Mouse (Mus musculus): ENCODE measurements at regions not wholly inside any gene's neighbourhood (a gene's known extent, or its start where the extent isn't known, plus 50 kb on each side); places are given as distances from the start of the nearest gene placed in this dataset.

DNA sequence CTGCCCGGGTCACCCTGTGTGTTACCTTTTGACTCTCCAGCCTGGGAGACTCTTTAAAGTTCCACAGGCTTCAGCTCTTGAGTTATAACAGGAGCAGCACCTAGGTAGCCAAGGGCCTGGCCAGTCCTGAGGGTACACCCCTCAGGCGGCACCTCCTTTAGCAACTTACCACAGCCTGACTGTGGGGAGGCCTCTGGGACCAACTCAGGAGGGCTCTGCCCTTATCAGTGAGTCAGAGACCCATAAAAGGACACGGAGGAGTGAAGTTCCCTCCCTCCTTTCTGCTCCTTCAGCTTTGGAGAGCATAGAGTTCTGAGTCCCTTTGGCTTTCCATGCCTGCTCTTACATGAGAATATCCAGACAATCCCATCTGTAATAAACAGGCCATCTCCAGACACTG, 222.5 kb upstream of the Msx2 start:
- no peaks in the 10 kb centered on the region for H3K4me1 ChIP-seq (ENCODE audit: control insufficient read depth, insufficient read depth, low read length)
- H3K36me3 ChIP-seq (ENCODE audit: control insufficient read depth, insufficient read depth, low read length) = no peaks in the 10 kb centered on the region
- TF ChIP-seq POLR2A (IDR thresholded peaks at IDR 0.05; ENCODE audit: control insufficient read depth, low read depth, low read length) (no peak), CTCF (IDR thresholded peaks at IDR 0.05; ENCODE audit: control insufficient read depth, insufficient read depth, insufficient replicate concordance, low read depth, low read length) (no peak)
- H3K27me3 ChIP-seq (ENCODE audit: control insufficient read depth, insufficient read depth, low read length) = no peaks in the 10 kb centered on the region
- no peak overlapping the region for H3K4me3 ChIP-seq (ENCODE audit: control insufficient read depth, low read depth, low read length)
- no peak overlapping the region for H3K27ac ChIP-seq (ENCODE audit: control insufficient read depth, insufficient read depth, low read depth, low read length)

DNA sequence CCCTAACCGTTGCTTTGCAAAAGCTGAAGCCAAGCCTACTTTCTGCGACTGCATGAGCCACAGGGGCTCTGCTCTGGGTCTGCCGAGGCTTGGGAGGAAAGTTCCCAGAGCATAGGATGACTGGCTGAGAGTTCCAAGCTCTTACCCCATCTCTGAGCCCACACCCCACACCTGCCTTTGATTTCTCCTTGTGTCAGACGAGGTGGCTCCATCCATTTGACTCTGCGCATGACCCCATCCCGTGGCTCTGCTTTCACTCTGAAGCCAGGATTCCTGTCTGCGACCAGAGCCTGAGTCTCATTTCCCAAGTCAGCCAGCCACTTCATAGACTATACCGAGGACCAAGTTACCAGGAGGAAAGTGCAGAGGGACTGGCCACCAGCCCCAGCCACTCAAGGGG, 216.1 kb upstream of the Msx2 start:
- no peak overlapping the region for H3K27ac ChIP-seq (ENCODE audit: control insufficient read depth, insufficient read depth, low read depth, low read length)
- H3K4me1 ChIP-seq (ENCODE audit: control insufficient read depth, insufficient read depth, low read length) = no peaks in the 10 kb centered on the region
- H3K27me3 ChIP-seq (ENCODE audit: control insufficient read depth, insufficient read depth, low read length) = no peaks in the 10 kb centered on the region
- H3K4me3 ChIP-seq (ENCODE audit: control insufficient read depth, low read depth, low read length) = no peak overlapping the region
- no peaks in the 10 kb centered on the region for H3K36me3 ChIP-seq (ENCODE audit: control insufficient read depth, insufficient read depth, low read length)
- TF ChIP-seq CTCF (IDR thresholded peaks at IDR 0.05; ENCODE audit: control insufficient read depth, insufficient read depth, insufficient replicate concordance, low read depth, low read length) (no peak), POLR2A (IDR thresholded peaks at IDR 0.05; ENCODE audit: control insufficient read depth, low read depth, low read length) (no peak)

DNA sequence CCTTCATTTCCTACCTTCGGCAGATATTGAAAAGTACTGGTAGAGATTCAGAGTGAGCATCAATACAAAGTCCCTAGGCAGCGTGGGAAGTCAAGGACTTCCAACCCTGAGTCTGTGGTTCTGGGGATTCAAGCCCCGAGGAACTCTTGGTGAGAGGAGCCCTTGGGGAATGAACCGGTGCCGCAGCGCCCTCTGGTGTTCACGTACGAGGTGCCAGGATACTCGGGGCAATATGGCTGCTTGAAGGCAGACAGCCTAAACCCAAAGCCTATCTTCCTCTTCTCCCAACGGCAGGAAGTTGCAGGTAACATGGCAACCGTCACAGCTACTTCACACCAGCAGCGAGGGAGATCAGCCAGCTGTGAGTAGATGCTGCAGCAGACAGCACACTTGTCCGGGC, 215.6 kb upstream of the Msx2 start:
- H3K4me3 ChIP-seq (ENCODE audit: control insufficient read depth, low read depth, low read length) = peak overlapping the region; percentile 23; the same call in 1 of the 2 replicates
- no peak overlapping the region for H3K27ac ChIP-seq (ENCODE audit: control insufficient read depth, insufficient read depth, low read depth, low read length)
- TF ChIP-seq CTCF (IDR thresholded peaks at IDR 0.05; ENCODE audit: control insufficient read depth, insufficient read depth, insufficient replicate concordance, low read depth, low read length) (peak; percentile 96), POLR2A (IDR thresholded peaks at IDR 0.05; ENCODE audit: control insufficient read depth, low read depth, low read length) (no peak)
- H3K36me3 ChIP-seq (ENCODE audit: control insufficient read depth, insufficient read depth, low read length) = no peaks in the 10 kb centered on the region
- no peaks in the 10 kb centered on the region for H3K27me3 ChIP-seq (ENCODE audit: control insufficient read depth, insufficient read depth, low read length)
- H3K4me1 ChIP-seq (ENCODE audit: control insufficient read depth, insufficient read depth, low read length) = no peaks in the 10 kb centered on the region

DNA sequence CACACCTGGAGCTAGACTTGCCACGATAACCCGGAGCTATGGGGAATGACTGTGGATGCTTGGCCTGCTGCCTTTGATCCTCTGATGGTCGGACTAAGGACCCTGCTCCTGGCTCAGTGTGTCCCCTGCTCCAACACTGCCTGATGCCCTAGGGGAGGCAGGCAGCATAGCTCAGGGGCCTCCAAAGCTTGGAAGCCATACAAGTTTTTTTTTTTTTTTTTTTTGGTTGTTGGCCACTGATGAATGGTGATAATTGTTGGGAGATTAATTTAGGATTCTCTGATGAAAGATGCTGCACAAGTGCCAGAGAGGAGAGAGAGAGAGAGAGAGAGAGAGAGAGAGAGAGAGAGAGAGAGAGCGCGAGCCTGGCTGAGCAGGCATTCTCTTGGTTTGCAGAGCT, 211.6 kb upstream of the Msx2 start:
- H3K27ac ChIP-seq (ENCODE audit: control insufficient read depth, insufficient read depth, low read depth, low read length) = no peak overlapping the region
- no peaks in the 10 kb centered on the region for H3K36me3 ChIP-seq (ENCODE audit: control insufficient read depth, insufficient read depth, low read length)
- TF ChIP-seq POLR2A (IDR thresholded peaks at IDR 0.05; ENCODE audit: control insufficient read depth, low read depth, low read length) (no peak), CTCF (IDR thresholded peaks at IDR 0.05; ENCODE audit: control insufficient read depth, insufficient read depth, insufficient replicate concordance, low read depth, low read length) (no peak)
- H3K27me3 ChIP-seq (ENCODE audit: control insufficient read depth, insufficient read depth, low read length) = no peaks in the 10 kb centered on the region
- no peak overlapping the region for H3K4me3 ChIP-seq (ENCODE audit: control insufficient read depth, low read depth, low read length)
- H3K4me1 ChIP-seq (ENCODE audit: control insufficient read depth, insufficient read depth, low read length) = no peaks in the 10 kb centered on the region

DNA sequence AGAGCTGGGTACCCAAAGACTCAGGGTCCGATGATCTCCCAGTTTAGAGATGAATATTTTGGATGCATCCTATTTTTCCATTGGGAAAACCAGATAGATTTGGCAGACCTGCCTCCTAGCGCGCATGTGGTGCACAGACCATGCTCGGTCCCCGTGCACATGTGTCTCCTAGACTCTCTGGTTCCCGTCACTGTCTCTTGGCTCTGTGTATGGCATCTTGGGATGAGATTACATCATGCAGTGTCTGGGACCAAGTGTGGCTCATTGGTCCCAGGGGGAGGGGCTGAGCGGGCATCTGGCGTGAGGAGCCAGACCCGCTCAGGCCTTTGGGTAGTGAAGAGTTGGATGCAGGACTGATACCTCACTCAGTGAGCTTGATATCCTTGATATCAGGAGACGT, 204.3 kb upstream of the Msx2 start:
- Histone ChIP-seq H3K4me1 (ENCODE audit: control insufficient read depth, insufficient read depth, low read length) (no peaks in the 10 kb centered on the region), H3K36me3 (ENCODE audit: control insufficient read depth, insufficient read depth, low read length) (no peaks in the 10 kb centered on the region), H3K27ac (ENCODE audit: control insufficient read depth, insufficient read depth, low read depth, low read length) (no peak overlapping the region), H3K4me3 (ENCODE audit: control insufficient read depth, low read depth, low read length) (no peak overlapping the region), H3K27me3 (ENCODE audit: control insufficient read depth, insufficient read depth, low read length) (no peaks in the 10 kb centered on the region)
- no peak for TF ChIP-seq CTCF (IDR thresholded peaks at IDR 0.05; ENCODE audit: control insufficient read depth, insufficient read depth, insufficient replicate concordance, low read depth, low read length)
- no peak for TF ChIP-seq POLR2A (IDR thresholded peaks at IDR 0.05; ENCODE audit: control insufficient read depth, low read depth, low read length)

DNA sequence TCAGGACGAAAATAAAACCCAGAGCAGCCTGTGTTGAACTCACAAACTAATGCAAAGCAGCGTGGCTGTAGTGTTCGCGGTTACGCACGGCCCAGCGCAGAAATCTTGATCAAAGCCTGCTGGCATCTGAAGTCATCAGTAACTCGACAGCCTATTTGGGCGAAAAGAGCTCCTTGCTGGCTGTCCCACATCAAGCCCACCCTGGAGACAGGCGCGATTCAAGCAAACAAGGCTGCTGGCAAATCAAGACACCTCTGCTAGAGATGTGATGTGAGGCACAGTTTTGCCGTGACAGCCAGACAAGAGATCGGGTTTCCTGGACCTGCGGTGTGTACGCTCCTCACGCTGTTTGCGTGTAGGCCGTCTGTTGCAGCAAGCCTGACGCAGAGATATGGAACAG, 197.5 kb upstream of the Msx2 start:
- no peaks in the 10 kb centered on the region for H3K36me3 ChIP-seq (ENCODE audit: control insufficient read depth, insufficient read depth, low read length)
- no peaks in the 10 kb centered on the region for H3K4me1 ChIP-seq (ENCODE audit: control insufficient read depth, insufficient read depth, low read length)
- no peak overlapping the region for H3K27ac ChIP-seq (ENCODE audit: control insufficient read depth, insufficient read depth, low read depth, low read length)
- H3K27me3 ChIP-seq (ENCODE audit: control insufficient read depth, insufficient read depth, low read length) = no peaks in the 10 kb centered on the region
- H3K4me3 ChIP-seq (ENCODE audit: control insufficient read depth, low read depth, low read length) = no peak overlapping the region
- no peak for TF ChIP-seq CTCF (IDR thresholded peaks at IDR 0.05; ENCODE audit: control insufficient read depth, insufficient read depth, insufficient replicate concordance, low read depth, low read length)

DNA sequence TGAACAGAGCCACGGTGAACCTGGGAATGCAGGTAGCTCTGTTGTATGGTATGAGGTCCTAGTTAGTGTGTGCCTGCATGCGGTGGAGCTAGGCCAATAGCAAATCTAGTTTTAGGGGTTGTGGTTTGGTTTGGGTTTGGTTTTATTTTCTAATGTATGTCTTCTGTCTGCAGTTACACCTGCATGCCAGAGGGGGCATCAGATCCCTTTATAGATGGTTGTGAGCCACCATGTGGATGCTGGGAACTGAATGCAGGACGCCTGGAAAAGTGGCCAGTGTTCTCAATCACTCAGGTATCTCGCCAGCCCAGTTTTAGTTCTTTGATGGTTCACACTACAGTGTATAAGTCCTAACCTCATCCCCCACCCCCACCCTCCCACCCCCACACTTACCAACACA, 194.6 kb upstream of the Msx2 start:
- H3K27me3 ChIP-seq (ENCODE audit: control insufficient read depth, insufficient read depth, low read length) = no peaks in the 10 kb centered on the region
- no peak overlapping the region for H3K27ac ChIP-seq (ENCODE audit: control insufficient read depth, insufficient read depth, low read depth, low read length)

DNA sequence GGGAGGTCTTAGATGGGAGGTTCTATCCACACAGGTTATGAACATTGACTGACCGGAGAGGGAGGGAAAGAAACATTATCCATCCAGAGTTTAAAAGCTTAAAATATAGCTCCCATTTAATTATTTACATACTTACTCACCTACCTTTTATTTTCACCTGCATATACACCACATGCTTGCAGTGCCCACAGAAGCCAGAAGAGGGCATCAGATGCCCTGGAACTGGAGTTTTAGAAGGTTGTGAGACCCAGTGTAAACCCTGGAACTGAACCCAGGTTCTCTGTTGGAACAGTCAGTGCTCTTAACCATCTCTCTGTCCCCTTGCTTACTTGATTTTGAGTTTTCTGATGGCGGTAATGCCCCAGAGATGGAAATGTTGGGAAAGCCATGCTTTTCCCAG, 192.7 kb upstream of the Msx2 start:
- no peaks in the 10 kb centered on the region for H3K36me3 ChIP-seq (ENCODE audit: control insufficient read depth, insufficient read depth, low read length)
- H3K27me3 ChIP-seq (ENCODE audit: control insufficient read depth, insufficient read depth, low read length) = no peaks in the 10 kb centered on the region
- H3K27ac ChIP-seq (ENCODE audit: control insufficient read depth, insufficient read depth, low read depth, low read length) = no peak overlapping the region
- H3K4me1 ChIP-seq (ENCODE audit: control insufficient read depth, insufficient read depth, low read length) = no peaks in the 10 kb centered on the region
- no peak for TF ChIP-seq CTCF (IDR thresholded peaks at IDR 0.05; ENCODE audit: control insufficient read depth, insufficient read depth, insufficient replicate concordance, low read depth, low read length)
- TF ChIP-seq POLR2A (IDR thresholded peaks at IDR 0.05; ENCODE audit: control insufficient read depth, low read depth, low read length) = no peak
- no peak overlapping the region for H3K4me3 ChIP-seq (ENCODE audit: control insufficient read depth, low read depth, low read length)

More for the DNA sequence above, 194.6 kb upstream of the Msx2 start:
- TF ChIP-seq POLR2A (IDR thresholded peaks at IDR 0.05; ENCODE audit: control insufficient read depth, low read depth, low read length) (no peak), CTCF (IDR thresholded peaks at IDR 0.05; ENCODE audit: control insufficient read depth, insufficient read depth, insufficient replicate concordance, low read depth, low read length) (no peak)
- Histone ChIP-seq H3K4me1 (ENCODE audit: control insufficient read depth, insufficient read depth, low read length) (no peaks in the 10 kb centered on the region), H3K36me3 (ENCODE audit: control insufficient read depth, insufficient read depth, low read length) (no peaks in the 10 kb centered on the region), H3K4me3 (ENCODE audit: control insufficient read depth, low read depth, low read length) (no peak overlapping the region)
